Mouse (Mus musculus): ENCODE measurements at regions not wholly inside any gene's neighbourhood (a gene's known extent, or its start where the extent isn't known, plus 50 kb on each side); places are given as distances from the start of the nearest gene placed in this dataset.
"Not testable (repeated sequence)": the region's sequence is repeated elsewhere in the genome, so short reads cannot be mapped to it uniquely, and the experiment has no call there.

DNA sequence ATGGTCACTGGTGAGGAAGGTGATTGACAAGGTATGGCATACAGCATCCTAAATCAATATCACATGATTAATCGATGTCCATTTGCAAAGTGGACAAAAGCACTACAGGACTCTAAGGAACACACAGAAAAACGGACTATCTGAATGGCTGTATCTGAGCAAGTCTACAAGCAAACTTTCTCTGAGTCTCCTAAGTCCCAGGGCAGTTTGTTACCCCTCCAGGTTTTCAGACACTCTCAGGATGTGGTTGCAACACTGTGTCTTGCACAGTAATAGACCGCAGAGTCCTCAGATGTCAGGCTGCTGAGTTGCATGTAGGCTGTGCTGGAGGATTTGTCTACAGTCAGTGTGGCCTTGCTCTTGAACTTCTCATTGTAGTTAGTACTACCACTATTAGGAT is 540.2 kb upstream of the Zfp386 start:
- TF ChIP-seq GATA1 (IDR thresholded peaks at IDR 0.05; ENCODE audit: borderline replicate concordance, low read length); CTCF (IDR thresholded peaks at IDR 0.05; ENCODE audit: low read depth, low read length); POLR2AphosphoS5 (IDR thresholded peaks at IDR 0.05; ENCODE audit: insufficient replicate concordance, low read depth, low read length); TAL1 (conservative IDR thresholded peaks at IDR 0.05; ENCODE audit: low read depth, low read length): not testable (repeated sequence)

All from G1E (cell line).